Mouse (Mus musculus) gastrocnemius, postnatal 14 days (tissue): ENCODE measurements around the gene Olfr1392. TPM values are rescaled to one million over a fixed set of nuclear protein-coding genes. Genes with fewer than 3 reads are reported as not detected.
A peak's percentile ranks its signal among the peaks of the same experiment; 100 is the strongest.

Source experiments
- DNase-seq: peaks from one replicate; pipeline ENCODE4 v3.0.0; 2021; ENCODE audit warnings: mixed read lengths
- intact Hi-C: fragments of 180-260 bp; cut with DNase I; formaldehyde crosslinking; loops from one replicate; pipeline ENCODE4 v1.15.1; 2025; ENCODE audit warnings: low total_unique reads
- total RNA-seq, 2 experiments: library from RNA; stranded (reverse); gene quantifications; 2 replicates each; pipeline ENCODE4 v1.2.3; 2021

Gene Olfr1392
- total RNA-seq, 2 experiments from 2014 or later = not detected

DNA sequence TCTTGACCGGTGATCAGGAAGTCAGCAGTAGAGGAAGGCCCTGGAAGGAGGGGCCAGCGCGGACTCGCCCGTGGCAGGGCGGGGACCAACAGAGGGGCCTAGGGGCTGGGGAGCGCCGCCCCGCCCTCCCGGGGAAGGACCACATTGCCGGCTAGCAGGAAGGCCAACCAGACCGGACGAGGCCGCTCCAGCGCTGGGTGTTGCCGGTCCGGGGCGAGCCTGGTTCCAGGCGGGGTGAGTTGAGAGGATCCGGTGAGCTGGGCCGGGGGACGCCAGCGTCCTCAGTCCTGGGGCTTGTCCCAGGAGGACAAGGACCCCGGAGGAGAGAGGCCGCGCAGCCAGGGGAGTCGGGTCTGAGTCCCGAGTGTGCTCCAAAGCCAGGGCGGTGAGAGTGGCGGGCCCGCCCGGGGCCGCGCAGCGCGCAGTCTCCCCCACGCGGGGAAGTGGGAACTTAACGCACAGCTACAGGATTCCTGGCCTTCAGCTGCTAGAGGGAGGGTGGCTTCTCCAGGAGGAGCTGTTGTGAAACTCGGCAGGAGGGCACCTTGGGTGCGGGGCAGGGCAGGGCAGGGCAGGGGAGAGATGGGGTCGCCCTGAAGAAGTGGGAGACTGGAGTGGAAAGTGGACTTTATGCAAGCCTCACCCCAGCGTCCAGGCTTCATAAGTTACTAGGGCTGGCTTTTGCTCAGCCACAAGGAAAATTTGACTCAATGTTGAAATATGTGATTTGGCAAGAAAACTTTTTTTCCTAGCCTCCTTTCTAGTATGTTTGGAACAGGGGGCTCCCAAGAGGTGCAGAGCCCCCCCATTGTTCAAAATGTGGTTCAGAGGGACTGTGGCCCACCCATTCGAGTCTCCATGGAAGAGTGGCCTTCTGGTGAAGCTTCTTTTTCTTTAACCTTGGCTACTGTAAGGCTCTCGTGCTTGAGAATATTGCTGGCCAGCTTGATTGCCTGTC lies 34.4 kb upstream of the Olfr1392 start:
- intact Hi-C loops = loop anchor here (5.0 kb wide), 1 partner anchor 48 kb away; the partner anchor contains the start of gene Zfp62
- DNase-seq = peak; percentile 92

DNA sequence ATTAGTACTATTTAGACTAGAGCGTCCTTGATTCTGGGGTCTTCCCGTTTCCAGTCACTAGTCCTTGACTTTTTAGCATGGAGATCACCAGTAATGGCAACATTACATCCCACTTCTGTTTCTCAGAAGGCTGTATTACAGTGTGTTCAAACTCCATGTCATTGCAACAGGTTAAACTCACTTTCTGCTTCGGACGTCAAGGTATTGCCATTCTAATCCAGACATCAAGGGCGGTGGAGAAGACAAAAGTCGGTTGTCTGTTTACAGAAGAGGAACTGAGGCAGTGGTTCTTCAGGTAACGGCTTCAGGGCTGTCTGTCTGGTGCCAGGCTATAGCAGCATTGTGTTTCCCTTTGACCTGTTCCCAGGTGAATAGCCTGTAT lies 33.7 kb upstream of the Olfr1392 start:
- DNase-seq = no peak
- intact Hi-C loops = loop anchor here (5.0 kb wide), 1 partner anchor 49 kb away; the partner anchor contains the start of gene Zfp62

GRCm38 (mm10) chr11:49252048-49252447 lies 33.0 kb upstream of the Olfr1392 start:
- no peak for DNase-seq
- intact Hi-C loops = loop anchor here (5.0 kb wide), 1 partner anchor 50 kb away; the partner anchor contains the start of gene Zfp62

GRCm38 (mm10) chr11:49253035-49253434 lies 32.0 kb upstream of the Olfr1392 start:
- no peak for DNase-seq
- intact Hi-C loops = loop anchor here (5.0 kb wide), 1 partner anchor 51 kb away; the partner anchor contains the start of gene Zfp62

DNA sequence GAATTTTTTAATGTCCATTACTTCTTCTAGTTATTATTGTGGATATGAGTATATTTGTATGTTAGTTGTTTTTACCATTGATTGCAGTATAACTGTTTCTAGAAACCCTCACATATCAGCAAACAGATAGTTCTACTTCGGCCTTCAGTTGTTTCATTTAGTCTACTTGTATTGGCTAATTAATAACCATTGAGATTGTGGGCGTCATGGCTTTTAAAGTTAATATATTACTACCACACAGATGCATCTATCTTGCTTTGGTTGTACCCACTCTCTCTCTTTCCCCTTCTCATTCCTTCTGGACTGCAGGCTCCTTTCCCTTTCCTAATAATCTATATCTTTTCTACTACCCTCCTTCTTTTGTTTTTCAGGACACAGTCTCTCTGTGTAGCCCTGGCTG lies 25.8 kb upstream of the Olfr1392 start:
- intact Hi-C loops = no loop called here
- no peak for DNase-seq

GRCm38 (mm10) chr11:49259829-49260228 lies 25.3 kb upstream of the Olfr1392 start:
- intact Hi-C loops = no loop called here
- DNase-seq = no peak

DNA sequence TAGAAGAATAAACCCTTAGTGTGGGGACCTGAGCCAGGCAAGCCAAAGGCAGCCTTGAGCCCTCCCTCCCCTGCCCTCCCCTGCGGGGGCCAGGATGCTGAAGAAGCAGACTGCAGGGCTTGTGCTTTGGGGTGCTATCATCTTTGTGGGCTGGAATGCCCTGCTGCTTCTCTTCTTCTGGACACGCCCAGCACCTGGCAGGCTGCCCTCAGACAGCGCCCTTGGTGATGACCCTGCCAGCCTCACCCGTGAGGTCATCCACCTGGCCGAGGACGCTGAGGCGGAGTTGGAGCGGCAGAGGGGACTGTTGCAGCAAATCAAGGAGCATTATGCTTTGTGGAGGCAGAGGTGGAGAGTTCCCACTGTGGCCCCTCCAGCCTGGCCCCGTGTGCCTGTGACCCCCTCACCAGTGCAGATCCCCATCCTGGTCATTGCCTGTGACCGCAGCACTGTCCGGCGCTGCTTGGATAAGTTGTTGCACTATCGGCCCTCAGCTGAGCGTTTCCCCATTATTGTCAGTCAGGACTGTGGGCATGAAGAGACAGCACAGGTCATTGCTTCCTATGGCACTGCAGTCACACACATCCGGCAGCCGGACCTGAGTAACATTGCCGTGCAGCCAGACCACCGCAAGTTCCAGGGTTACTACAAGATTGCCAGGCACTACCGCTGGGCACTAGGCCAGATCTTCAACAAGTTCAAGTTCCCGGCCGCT lies 24.3 kb upstream of the Olfr1392 start:
- intact Hi-C loops = no loop called here

DNA sequence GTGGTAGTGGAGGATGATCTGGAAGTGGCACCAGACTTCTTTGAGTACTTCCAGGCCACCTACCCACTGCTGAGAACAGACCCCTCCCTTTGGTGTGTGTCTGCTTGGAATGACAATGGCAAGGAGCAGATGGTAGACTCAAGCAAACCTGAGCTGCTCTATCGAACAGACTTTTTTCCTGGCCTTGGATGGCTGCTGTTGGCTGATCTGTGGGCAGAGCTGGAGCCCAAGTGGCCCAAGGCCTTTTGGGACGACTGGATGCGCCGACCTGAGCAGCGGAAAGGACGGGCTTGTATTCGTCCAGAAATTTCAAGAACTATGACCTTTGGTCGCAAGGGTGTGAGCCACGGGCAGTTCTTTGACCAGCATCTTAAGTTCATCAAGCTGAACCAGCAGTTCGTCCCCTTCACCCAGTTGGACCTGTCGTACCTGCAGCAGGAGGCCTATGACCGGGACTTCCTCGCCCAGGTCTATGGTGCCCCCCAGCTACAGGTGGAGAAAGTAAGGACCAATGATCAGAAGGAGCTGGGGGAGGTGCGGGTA lies 23.7 kb upstream of the Olfr1392 start:
- no peak for DNase-seq
- intact Hi-C loops = no loop called here

More for the DNA sequence above, 24.3 kb upstream of the Olfr1392 start:
- no peak for DNase-seq

DNA sequence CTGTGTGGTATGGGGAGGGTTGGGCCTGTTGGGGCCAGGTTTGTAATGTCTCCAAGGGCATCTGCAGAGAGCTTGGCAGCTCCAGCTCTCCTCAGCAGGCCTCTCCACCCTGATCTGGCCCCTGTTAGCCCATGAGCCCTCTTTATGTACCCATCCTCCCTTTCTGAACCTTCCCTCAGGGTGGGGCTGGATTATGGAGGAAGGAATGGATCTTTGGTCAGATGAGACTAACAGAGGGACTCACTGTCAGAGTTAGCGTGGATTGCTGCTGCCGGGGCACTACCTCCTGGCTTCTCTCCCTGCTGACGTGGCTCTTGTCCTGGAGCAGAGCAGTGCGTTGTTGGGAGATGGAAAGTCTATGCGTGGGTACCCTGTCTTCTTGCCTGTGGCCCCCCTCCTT lies 22.8 kb upstream of the Olfr1392 start:
- DNase-seq = no peak
- intact Hi-C loops = no loop called here

DNA sequence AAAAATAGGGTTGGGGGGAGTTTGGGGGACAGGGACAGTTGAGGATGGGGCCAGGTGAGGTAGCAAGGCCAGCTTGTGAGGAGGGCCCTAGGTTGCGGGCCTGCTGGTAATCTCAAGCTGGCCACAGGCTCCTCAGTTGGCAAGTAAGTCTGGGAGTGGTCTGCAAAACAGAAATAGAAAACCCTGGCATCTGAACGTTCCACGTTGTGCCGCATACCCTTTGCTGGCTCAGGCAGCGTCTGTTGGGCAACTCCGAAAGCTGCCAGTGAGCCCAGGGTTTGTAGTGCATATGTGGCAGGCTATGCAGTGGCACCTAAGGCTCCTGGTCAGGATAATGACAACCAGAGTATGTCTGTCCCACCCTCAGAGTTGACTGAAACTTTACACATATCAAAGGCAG lies 21.9 kb upstream of the Olfr1392 start:
- intact Hi-C loops = no loop called here
- no peak for DNase-seq

GRCm38 (mm10) chr11:49264081-49264480 lies 21.0 kb upstream of the Olfr1392 start:
- intact Hi-C loops = no loop called here
- no peak for DNase-seq

DNA sequence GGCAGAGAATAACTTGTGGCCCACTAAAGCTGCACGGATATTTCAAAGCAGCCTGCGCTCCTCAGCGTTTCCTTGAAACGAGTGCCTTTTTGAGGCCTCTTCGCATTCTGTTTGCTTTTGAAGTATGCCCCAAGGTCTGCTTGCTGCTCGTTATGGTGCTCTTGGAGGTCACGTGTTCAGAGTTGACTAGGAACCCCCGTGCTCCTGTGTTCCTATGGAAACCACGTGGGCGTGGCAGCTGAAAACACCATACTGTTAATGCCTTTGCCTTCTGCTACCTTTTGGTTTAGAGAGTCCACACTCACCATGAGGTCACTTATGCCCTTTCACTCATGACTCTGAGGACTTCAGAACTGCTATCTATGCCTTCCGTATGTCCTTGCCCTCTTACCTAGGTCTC lies 20.5 kb upstream of the Olfr1392 start:
- intact Hi-C loops = no loop called here

DNA sequence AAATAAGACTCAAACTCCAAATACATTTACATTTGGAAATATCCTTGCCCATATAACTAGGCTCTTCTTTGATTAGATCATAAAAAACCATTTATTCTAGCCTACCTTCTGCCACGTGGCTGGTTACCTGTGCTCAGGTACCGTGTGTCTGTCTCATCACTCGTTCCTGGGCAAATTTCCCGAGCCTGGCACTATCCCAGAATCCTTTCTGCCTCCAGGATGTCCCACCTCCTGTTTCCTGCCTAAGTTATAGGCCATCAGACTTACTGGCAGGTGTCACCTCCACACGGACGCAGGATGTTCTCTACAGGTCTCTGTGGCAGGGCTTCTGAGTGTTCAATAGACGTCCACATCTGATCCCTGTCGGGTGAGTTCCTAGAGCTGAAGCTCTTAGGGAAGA lies 20.0 kb upstream of the Olfr1392 start:
- intact Hi-C loops = no loop called here
- DNase-seq = no peak

More for the DNA sequence above, 20.5 kb upstream of the Olfr1392 start:
- no peak for DNase-seq

- no peak for DNase-seq
- intact Hi-C loops = no loop called here
Measured at GRCm38 (mm10) chr11:49266671-49267070, 18.4 kb upstream of the Olfr1392 start.

GRCm38 (mm10) chr11:49267316-49267715 lies 17.8 kb upstream of the Olfr1392 start:
- intact Hi-C loops = no loop called here
- no peak for DNase-seq

- intact Hi-C loops = no loop called here
Measured at GRCm38 (mm10) chr11:49267970-49268579, 17.0 kb upstream of the Olfr1392 start.

GRCm38 (mm10) chr11:49269761-49270160 lies 15.3 kb upstream of the Olfr1392 start:
- intact Hi-C loops = loop anchor here (2.0 to 10.0 kb wide), 2 partner anchors 81 to 165 kb away; no protein-coding TSS in a partner anchor
- no peak for DNase-seq

More at GRCm38 (mm10) chr11:49267970-49268579, 17.0 kb upstream of the Olfr1392 start:
- DNase-seq = no peak

DNA sequence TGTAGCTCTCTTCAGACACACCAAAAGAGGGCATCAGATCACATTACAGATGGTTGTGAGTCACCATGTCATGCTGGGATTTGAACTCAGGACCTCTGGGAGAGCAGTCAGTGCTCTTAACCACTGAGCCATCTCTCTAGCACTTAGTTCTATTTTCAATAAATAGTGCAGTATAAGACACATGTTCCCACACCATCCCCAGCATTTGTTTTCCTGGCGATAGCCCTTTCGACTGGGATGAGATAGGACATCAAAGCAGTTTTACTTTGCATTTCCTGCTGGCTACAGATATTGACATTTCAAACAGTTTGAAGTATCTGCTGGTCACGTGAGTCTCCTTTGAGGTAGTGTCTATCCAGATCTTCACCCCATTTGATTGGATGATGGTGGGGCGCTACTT lies 14.7 kb upstream of the Olfr1392 start:
- DNase-seq = no peak
- intact Hi-C loops = loop anchor here (2.0 to 10.0 kb wide), 2 partner anchors 82 to 166 kb away; no protein-coding TSS in a partner anchor

DNA sequence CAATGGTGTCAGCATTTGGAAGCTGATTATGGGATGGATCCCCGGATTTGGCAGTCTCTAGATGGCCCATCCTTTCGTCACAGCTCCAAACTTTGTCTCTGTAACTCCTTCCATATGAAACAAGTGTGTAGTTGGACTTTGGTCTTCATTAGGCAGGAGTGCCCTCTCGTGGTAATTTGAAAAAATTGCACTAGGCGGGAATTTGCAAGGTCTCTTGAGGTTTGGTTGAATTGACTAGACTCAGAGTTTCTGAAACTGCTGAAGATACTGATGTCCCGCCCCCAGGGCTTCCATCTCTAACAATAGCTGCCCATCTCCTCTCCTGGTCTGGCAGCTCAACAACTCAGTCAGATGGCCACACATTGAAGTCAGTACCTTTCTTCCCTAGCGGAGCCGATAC lies 13.7 kb upstream of the Olfr1392 start:
- DNase-seq = no peak
- intact Hi-C loops = loop anchor here (2.0 to 10.0 kb wide), 2 partner anchors 83 to 167 kb away; no protein-coding TSS in a partner anchor
